Mouse (Mus musculus): ENCODE measurements around the gene Aknad1. TPM values are rescaled to one million over a fixed set of nuclear protein-coding genes. Genes with fewer than 3 reads are reported as not detected.

Aknad1 gene
- not detected for total RNA-seq (2023)

GRCm38 (mm10) chr3:108739045-108739708 lies at the start of gene Aknad1:
Gene Aknad1 (plus strand): TSS chr3:108739658.

GRCm38 (mm10) chr3:108722036-108722872 lies 17.2 kb upstream of the Aknad1 start, which contains the start of gene Gpsm2:
Gene Gpsm2 (minus strand): TSS chr3:108722309.

Other genes starting within 250 kb of the Aknad1 start
- gene 1700013F07Rik, start 205.5 kb upstream of the Aknad1 start, total RNA-seq (2023), result not detected
- under 1 TPM; 0.15 to 0.18 TPM for gene 5330417C22Rik, start 203.1 kb upstream of the Aknad1 start, total RNA-seq (2023)
- gene Tmem167b, start 177.2 kb upstream of the Aknad1 start, total RNA-seq (2023), result 10 to 100 TPM; 37.6 to 39.8 TPM
- 10 to 100 TPM; 18.4 to 20.1 TPM for gene Taf13, start 168.0 kb upstream of the Aknad1 start, total RNA-seq (2023)
- gene Wdr47, start 148.4 kb upstream of the Aknad1 start, total RNA-seq (2023), result 10 to 100 TPM; 17.8 to 20.6 TPM
- 10 to 100 TPM; 35.9 to 39.2 TPM for gene Clcc1, start 85.7 kb upstream of the Aknad1 start, total RNA-seq (2023)
- 1 to 10 TPM; 7.5 to 7.8 TPM for gene Gpsm2, start 17.3 kb upstream of the Aknad1 start, total RNA-seq (2023)
- 10 to 100 TPM; 65.0 to 81.6 TPM for gene Stxbp3, start 100.9 kb downstream of the Aknad1 start, total RNA-seq (2023)
- gene Fndc7, start 150.3 kb downstream of the Aknad1 start, total RNA-seq (2023), result not detected
- 100 to 1,000 TPM; 208 to 224 TPM for gene Prpf38b, start 172.1 kb downstream of the Aknad1 start, total RNA-seq (2023)
- gene Henmt1, start 200.2 kb downstream of the Aknad1 start, total RNA-seq (2023), result under 1 TPM in 1 of 2 experiments, not detected in 1; 0.89 TPM
- gene Gm9857, start 200.8 kb downstream of the Aknad1 start, total RNA-seq (2023), result not detected